Mouse (Mus musculus) kidney, adult 2 months (tissue): ENCODE results near the gene Phf11c. TPM values are rescaled to one million over a fixed set of nuclear protein-coding genes. Genes with fewer than 3 reads are reported as not detected.
A peak's percentile ranks its signal among the peaks of the same experiment; 100 is the strongest.

Experiments
- DNase-seq: peaks from one replicate; pipeline ENCODE4 v3.0.0; 2021
- H3K27ac ChIP-seq: fragments of 200-500 bp; 2 replicates; pipeline ENCODE4 v1.5.1; 2012; ENCODE audit warnings: low read depth, low read length, control low read depth, inconsistent platforms; ENCODE audit not compliant: insufficient read depth
- H3K27me3 ChIP-seq: fragments of 200-500 bp; replicated peaks from 2 replicates; pipeline ENCODE4 v1.6.1; 2012; ENCODE audit warnings: mild to moderate bottlenecking, moderate library complexity, low read length, inconsistent platforms; ENCODE audit not compliant: control insufficient read depth, insufficient read depth
- H3K36me3 ChIP-seq: fragments of 200-500 bp; 2 replicates; pipeline ENCODE4 v1.6.1; 2012; ENCODE audit warnings: mild to moderate bottlenecking, moderate library complexity, low read length, inconsistent platforms; ENCODE audit not compliant: control insufficient read depth, insufficient read depth
- H3K4me1 ChIP-seq: fragments of 200-500 bp; 2 replicates; pipeline ENCODE4 v1.6.1; 2011; ENCODE audit warnings: low read length; ENCODE audit not compliant: control insufficient read depth, insufficient read depth
- H3K4me3 ChIP-seq: fragments of 200-500 bp; 2 replicates; pipeline ENCODE4 v1.5.1; 2011; ENCODE audit warnings: mild to moderate bottlenecking, low read depth, low read length, control low read depth; ENCODE audit not compliant: insufficient read depth
- CTCF ChIP-seq: fragments of 200-500 bp; conservative IDR thresholded peaks from 2 replicates; pipeline ENCODE4 v1.5.1; 2011; ENCODE audit warnings: low read depth, mild to moderate bottlenecking, control low read depth, low read length, moderate library complexity, mixed read lengths; ENCODE audit not compliant: insufficient read depth, insufficient read length
- POLR2A ChIP-seq: fragments of 200-500 bp; IDR thresholded peaks from one replicate; pipeline ENCODE4 v1.6.1; 2011; ENCODE audit warnings: low read depth, low read length, control low read depth
- WGBS: fragments of 180-500 bp; shearing (Covaris S2); methylation state at CpG from one replicate; pipeline ENCODE4 v1.1.7; 2018; 5-methylcytosine and 5-hydroxymethylcytosine counted together
- polyA plus RNA-seq: library from polyadenylated mRNA; depleted of rRNA; stranded (reverse); fragments of >200 nt; gene quantifications from 2 replicates; pipeline ENCODE4 v1.2.3, GENCODE M21; 2012; rRNA removed

The Phf11c gene
- 0.52 and 0.77 TPM in 2 replicates for polyA plus RNA-seq

GRCm38 (mm10) chr14:59395281-59395680 lies at the start of gene Phf11c:
Gene Phf11c (minus strand): TSS chr14:59395381.
- H3K27me3 ChIP-seq = no peaks in the 10 kb centered on the region
- DNase-seq = no peak
- H3K4me1 ChIP-seq = no peaks in the 10 kb centered on the region
- TF ChIP-seq CTCF (no peak), POLR2A (no peak)
- 92% methylated on average over 3 of the region's 3 CpGs for WGBS
- no peak within 1 kb of the TSS for H3K4me3 ChIP-seq
- no peak within 1 kb of the TSS for H3K27ac ChIP-seq
- no peaks in the 10 kb centered on the region for H3K36me3 ChIP-seq

- Histone ChIP-seq H3K27ac (peak overlapping the region; percentile 73; the same call in 1 of the 2 replicates), H3K4me3 (peak overlapping the region; percentile 88), H3K4me1 (0 out of 2 replicates have a peak, but pooled peaks cover 2% of the 10 kb centered on the region), H3K36me3 (no peaks in the 10 kb centered on the region), H3K27me3 (no peaks in the 10 kb centered on the region)
- TF ChIP-seq CTCF (no peak), POLR2A (no peak)
- no peak for DNase-seq
- WGBS = 3% methylated on average over 6 of the region's 6 CpGs
These were observed 46.3 kb upstream of the Phf11c start for GRCm38 (mm10) chr14:59441472-59441805.

- no peaks in the 10 kb centered on the region for H3K36me3 ChIP-seq
- H3K27me3 ChIP-seq = no peaks in the 10 kb centered on the region
- H3K4me1 ChIP-seq = peaks cover 2% of the 10 kb centered on the region; the same call in 1 of the 2 replicates
- peak; percentile 65 for TF ChIP-seq POLR2A
- peak; percentile 39 for TF ChIP-seq CTCF
- DNase-seq = peak; percentile 98
- WGBS = under 1% methylated on average over 66 of the region's 66 CpGs
- H3K27ac ChIP-seq = peak within 1 kb of the TSS; percentile 73
- peak within 1 kb of the TSS; percentile 89 for H3K4me3 ChIP-seq
These were observed 45.6 kb upstream of the Phf11c start, which contains the start of the genes Setdb2 and Cab39l for GRCm38 (mm10) chr14:59440558-59441471. Gene Setdb2 (minus strand): TSS chr14:59440884. Gene Cab39l (plus strand): TSS chr14:59440972.

GRCm38 (mm10) chr14:59440039-59440438 lies 44.9 kb upstream of the Phf11c start:
- DNase-seq = no peak
- 3% methylated on average over 7 of the region's 7 CpGs for WGBS
- H3K4me3 ChIP-seq = peak overlapping the region; percentile 89; the same call in 1 of the 2 replicates
- no peaks in the 10 kb centered on the region for H3K36me3 ChIP-seq
- H3K4me1 ChIP-seq = peaks cover 2% of the 10 kb centered on the region; the same call in 1 of the 2 replicates
- TF ChIP-seq POLR2A (no peak), CTCF (no peak)
- no peaks in the 10 kb centered on the region for H3K27me3 ChIP-seq
- no peak overlapping the region for H3K27ac ChIP-seq

- Histone ChIP-seq H3K36me3 (no peaks in the 10 kb centered on the region), H3K4me3 (no peak overlapping the region), H3K27me3 (no peaks in the 10 kb centered on the region), H3K27ac (no peak overlapping the region), H3K4me1 (peaks cover 2% of the 10 kb centered on the region; the same call in 1 of the 2 replicates)
- TF ChIP-seq POLR2A (no peak), CTCF (no peak)
- 83% methylated on average over 2 of the region's 2 CpGs for WGBS
- DNase-seq = no peak
These were observed 43.3 kb upstream of the Phf11c start for GRCm38 (mm10) chr14:59438505-59438904.

GRCm38 (mm10) chr14:59437398-59437797 lies 42.2 kb upstream of the Phf11c start:
- Histone ChIP-seq H3K4me3 (no peak overlapping the region), H3K4me1 (peaks cover 2% of the 10 kb centered on the region; the same call in 1 of the 2 replicates), H3K27me3 (no peaks in the 10 kb centered on the region), H3K36me3 (no peaks in the 10 kb centered on the region), H3K27ac (no peak overlapping the region)
- DNase-seq = no peak
- TF ChIP-seq POLR2A (no peak), CTCF (no peak)
- whole genome bisulfite sequencing = 94% methylated on average over 3 of the region's 3 CpGs

GRCm38 (mm10) chr14:59435206-59435605 lies 40.0 kb upstream of the Phf11c start:
- peak; percentile 64 for DNase-seq
- TF ChIP-seq CTCF (no peak), POLR2A (no peak)
- no peak overlapping the region for H3K4me3 ChIP-seq
- H3K4me1 ChIP-seq = peaks cover 5% of the 10 kb centered on the region
- no peaks in the 10 kb centered on the region for H3K27me3 ChIP-seq
- no peak overlapping the region for H3K27ac ChIP-seq
- no peaks in the 10 kb centered on the region for H3K36me3 ChIP-seq
